Mouse (Mus musculus) erythroblast, embryonic 14.5 days (primary cell): ENCODE measurements around the gene Pigc. TPM values are rescaled to one million over a fixed set of nuclear protein-coding genes. Genes with fewer than 3 reads are reported as not detected.

Source experiments
- H3K27me3 ChIP-seq: 2 replicates; pipeline ENCODE4 v1.6.1; 2012; ENCODE audit warnings: inconsistent platforms; ENCODE audit not compliant: control insufficient read depth
- H3K36me3 ChIP-seq: 2 replicates; pipeline ENCODE4 v1.6.1; 2012; ENCODE audit warnings: mild to moderate bottlenecking, inconsistent platforms; ENCODE audit not compliant: control insufficient read depth
- H3K4me1 ChIP-seq: 2 replicates; pipeline ENCODE4 v1.6.1; 2012; ENCODE audit warnings: inconsistent platforms; ENCODE audit not compliant: control insufficient read depth
- H3K4me3 ChIP-seq: replicated peaks from 2 replicates; pipeline ENCODE3; 2012; ENCODE audit warnings: moderate library complexity, mild to moderate bottlenecking, inconsistent platforms
- H3K9me3 ChIP-seq: 2 replicates; pipeline ENCODE4 v1.6.1; 2012; ENCODE audit warnings: low read length, inconsistent platforms, mixed read lengths; ENCODE audit not compliant: control insufficient read depth
- GATA1 ChIP-seq: IDR thresholded peaks from 2 replicates; pipeline ENCODE4 v1.6.1; 2012; ENCODE audit warnings: low read length, inconsistent platforms, mixed read lengths
- TAL1 ChIP-seq: IDR thresholded peaks from 3 replicates; pipeline ENCODE4 v1.6.1; 2012; ENCODE audit warnings: low read length, inconsistent platforms, mixed read lengths
- polyA plus RNA-seq: library from polyadenylated mRNA; stranded (reverse); fragments of >175 nt; gene quantifications from 2 replicates; pipeline ENCODE4 v1.2.3, GENCODE M21; 2012

Gene Pigc
- polyA plus RNA-seq, 1 experiment: 0.21 TPM

DNA sequence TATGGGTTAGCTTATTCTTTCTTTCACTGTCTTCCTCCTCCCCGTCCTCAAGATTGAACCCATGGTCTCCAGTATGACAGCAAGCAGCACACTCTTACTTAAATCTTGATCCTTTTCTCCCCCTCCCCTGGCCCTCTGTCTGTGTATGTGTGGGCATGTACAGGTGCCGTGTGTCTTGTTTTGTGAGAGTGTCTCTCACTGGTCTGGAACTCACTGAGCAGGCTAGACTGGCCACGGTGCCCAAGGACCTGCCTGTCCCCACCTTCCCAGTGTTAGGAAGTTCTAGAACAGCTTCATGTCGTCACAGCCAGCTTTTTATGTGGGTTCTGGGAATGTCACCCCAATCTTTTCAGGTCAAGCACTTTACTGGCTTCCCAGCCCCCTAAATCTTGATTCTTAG is 36.7 kb upstream of the Pigc start:
- H3K27me3 ChIP-seq: no peaks in the 10 kb centered on the region
- H3K36me3 ChIP-seq: no peaks in the 10 kb centered on the region
- no peaks in the 10 kb centered on the region for H3K4me1 ChIP-seq
- H3K4me3 ChIP-seq: no peak overlapping the region
- H3K9me3 ChIP-seq: no peaks in the 10 kb centered on the region
- TF ChIP-seq GATA1 (no peak), TAL1 (no peak)

DNA sequence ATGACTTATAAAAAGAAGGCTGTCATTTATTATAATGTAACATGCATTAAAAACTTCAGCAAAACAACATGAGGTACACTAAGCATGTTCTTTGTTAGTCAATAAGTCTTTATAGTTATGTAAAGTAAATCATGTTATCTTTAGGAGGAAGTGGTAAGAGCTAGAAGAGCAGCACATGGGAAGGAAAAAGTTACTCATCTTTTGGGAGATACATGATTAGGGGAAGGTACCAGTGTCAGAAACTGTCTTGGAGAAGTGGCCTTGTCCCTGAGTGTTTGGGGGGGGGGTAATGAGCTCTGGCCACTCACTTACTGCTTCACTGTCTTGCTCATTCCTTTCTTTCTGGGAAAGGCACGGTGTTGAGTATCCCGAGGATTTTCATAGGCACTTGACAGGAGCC is 26.9 kb upstream of the Pigc start:
- Histone ChIP-seq H3K4me3 (no peak overlapping the region), H3K9me3 (no peaks in the 10 kb centered on the region), H3K27me3 (no peaks in the 10 kb centered on the region), H3K4me1 (no peaks in the 10 kb centered on the region), H3K36me3 (no peaks in the 10 kb centered on the region)
- no peak for TF ChIP-seq TAL1
- no peak for TF ChIP-seq GATA1

DNA sequence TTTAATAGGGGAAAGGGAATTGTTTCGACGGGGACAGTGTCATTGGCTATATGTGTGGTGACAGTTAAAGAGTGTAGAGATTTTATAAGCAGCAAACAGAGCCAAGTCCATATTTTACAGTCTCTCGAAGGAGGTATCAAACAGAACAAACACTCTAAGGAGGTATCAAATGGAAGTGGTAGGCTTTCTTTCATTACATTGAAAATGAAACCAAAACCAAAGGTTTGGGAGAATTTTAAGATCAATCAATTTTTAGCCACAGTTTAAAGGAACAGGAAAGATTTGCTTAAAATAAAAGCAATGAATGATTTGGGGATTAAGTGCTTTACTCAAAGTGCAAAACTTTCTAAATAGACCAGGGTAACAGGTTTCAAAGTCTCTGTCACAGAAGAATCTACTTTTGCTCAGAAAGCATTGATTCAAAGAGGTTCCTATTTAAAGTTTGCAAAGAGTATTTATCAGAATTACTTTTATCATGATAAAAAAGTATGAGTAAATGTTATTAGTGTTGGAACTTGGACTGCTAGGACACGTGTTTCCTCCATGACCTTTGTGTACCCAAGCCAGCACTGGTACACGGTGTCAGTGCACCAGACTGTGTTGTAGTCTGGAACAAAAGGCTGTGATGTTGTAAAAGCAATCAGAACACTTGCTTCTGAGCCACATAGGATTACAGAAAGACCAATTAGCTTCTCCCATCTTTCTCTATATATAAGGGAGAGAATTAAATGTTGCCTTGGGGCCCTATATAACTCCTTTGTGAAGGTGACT is 17.8 kb upstream of the Pigc start:
- H3K27me3 ChIP-seq: no peaks in the 10 kb centered on the region; the same call in 1 of the 2 replicates
- no peak for TF ChIP-seq GATA1
- TF ChIP-seq TAL1: no peak
- H3K9me3 ChIP-seq: no peaks in the 10 kb centered on the region
- H3K4me1 ChIP-seq: peaks cover 4% of the 10 kb centered on the region
- no peak overlapping the region for H3K4me3 ChIP-seq
- no peaks in the 10 kb centered on the region for H3K36me3 ChIP-seq

DNA sequence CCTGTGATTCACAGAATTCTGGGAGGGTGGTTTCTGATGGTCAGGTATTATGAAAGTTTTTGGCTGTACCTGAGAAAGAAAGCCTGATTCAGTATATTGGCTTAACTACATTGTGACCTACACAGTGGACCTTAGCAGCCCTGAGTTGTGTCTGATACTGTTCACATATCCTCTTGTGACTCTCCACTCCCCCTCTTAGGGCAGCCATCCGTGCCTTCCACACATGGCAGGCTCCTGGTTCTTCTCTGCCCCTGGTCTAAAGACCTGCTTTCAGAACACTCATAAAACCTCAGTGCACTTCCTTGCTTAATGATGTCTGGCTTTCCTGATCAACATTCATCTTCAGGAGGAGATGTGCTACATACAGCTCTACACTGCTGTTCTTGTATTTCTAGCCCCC is 16.4 kb upstream of the Pigc start:
- Histone ChIP-seq H3K4me3 (no peak overlapping the region), H3K27me3 (no peaks in the 10 kb centered on the region; the same call in 1 of the 2 replicates), H3K36me3 (no peaks in the 10 kb centered on the region), H3K9me3 (no peaks in the 10 kb centered on the region), H3K4me1 (peaks cover 4% of the 10 kb centered on the region)
- TF ChIP-seq GATA1: no peak

DNA sequence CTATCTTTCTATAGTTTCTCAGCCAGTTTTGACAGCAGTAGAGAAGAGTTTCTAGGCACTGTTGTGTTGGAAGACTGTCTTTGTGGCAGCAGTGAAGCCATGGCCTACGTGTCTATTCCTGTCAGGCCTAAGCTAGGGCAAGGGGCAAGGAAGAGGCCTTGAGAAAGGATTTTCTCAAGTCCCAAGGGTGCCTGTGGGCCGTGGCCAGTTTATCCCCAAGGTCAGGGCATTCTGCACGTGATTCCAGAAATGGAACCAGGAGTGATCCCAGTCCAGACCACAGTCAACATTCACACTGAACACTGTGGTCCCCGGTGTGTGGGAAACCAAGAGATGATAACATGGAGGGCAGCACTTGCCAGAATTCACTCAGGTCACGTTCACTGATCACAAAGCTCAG is 13.1 kb upstream of the Pigc start:
- Histone ChIP-seq H3K4me3 (no peak overlapping the region), H3K9me3 (no peaks in the 10 kb centered on the region), H3K36me3 (no peaks in the 10 kb centered on the region), H3K4me1 (peaks cover 4% of the 10 kb centered on the region), H3K27me3 (no peaks in the 10 kb centered on the region)
- TF ChIP-seq TAL1: no peak
- no peak for TF ChIP-seq GATA1

DNA sequence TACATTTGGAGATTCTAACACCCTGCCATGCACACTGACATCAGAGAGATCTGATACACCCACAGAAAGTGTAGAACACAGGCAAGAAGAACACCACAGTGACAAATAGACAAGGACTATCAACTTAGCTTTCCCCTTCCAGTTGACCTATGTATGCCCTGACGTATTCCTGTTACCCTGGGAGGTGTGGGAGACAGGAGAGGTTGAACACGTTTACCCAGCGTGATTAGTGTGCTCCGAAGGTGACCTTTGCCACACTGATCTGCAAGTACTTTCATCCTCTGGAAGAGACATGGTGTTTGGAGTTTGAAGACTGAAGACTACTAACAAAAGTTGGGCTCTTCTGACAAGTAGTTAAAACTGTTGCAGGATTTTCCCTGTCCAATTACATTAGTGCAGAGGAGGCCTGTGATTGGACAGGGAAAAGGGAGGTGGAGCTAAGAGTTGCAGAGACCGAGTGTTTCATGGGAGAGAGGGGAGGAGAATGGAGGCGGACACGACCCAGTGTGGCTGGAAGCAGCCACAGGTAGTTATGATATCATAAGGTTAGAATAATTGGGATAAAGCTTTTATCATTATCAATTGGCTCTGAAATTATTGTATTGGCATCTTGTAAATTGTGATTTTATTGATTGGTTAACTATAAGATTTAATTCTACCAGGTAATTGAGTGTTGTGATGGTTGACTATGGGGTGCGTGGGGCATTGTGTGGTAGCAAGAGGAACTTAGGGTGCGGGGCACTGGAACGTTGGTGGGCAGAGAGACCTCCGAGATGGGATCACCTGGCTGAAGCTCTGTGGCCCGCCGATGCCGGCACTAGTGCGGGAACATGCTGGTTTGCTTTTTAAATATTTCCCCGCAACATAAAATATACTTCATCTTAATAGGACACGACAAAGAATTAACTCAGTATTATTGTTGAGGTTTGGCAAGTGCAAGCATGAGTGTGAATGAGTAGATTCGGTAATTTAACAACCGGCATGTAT is 10.7 kb upstream of the Pigc start:
- Histone ChIP-seq H3K4me3 (no peak overlapping the region), H3K36me3 (no peaks in the 10 kb centered on the region), H3K27me3 (no peaks in the 10 kb centered on the region), H3K4me1 (peaks cover 4% of the 10 kb centered on the region), H3K9me3 (no peaks in the 10 kb centered on the region)
- no peak for TF ChIP-seq TAL1
- TF ChIP-seq GATA1: no peak

DNA sequence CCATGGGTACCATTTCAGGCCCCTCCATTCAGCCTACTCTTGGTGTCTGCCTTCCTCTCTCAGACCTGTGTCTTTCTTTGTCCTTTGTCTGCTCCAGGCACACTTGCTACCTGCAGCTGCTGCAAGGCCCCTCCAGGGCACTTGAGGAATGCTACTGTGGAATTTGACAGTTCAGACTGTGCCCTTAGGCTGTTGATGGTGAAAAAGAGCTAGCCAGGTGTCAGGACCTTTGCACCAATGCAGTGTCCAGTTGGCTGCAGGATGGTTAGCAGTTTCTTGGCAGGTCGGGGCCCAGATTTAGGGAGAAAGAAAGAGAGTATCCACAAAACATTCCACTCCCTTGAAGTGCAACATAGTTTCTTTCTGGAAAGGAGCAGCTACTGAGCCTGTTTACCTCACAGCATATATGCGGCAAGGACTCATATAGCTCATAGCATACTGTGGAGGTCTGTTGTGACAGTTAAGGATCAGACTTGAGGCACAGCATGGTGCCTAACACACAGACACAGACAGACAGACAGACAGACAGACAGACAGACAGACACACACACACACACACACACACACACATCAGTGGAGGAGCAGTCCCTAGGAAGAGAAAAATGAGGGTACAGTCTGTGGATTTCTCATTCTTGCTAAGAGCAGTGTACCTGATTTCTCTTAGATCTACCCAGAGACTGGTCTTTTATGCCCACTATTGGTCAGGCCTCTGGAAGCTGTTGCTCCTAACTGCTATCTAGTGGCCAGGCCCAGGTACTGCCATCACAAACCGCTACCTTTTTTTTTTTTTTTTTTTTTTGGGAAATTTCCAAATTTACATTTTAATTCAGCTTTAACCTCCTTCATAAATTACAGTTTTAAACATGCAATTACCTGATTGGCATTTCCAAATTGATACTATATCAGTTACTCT is 6.3 kb upstream of the Pigc start:
- no peaks in the 10 kb centered on the region for H3K36me3 ChIP-seq
- H3K27me3 ChIP-seq: peaks cover 26% of the 10 kb centered on the region
- H3K9me3 ChIP-seq: no peaks in the 10 kb centered on the region
- peaks cover 2% of the 10 kb centered on the region; the same call in 1 of the 2 replicates for H3K4me1 ChIP-seq
- TF ChIP-seq GATA1 (no peak), TAL1 (no peak)
- H3K4me3 ChIP-seq: no peak overlapping the region

DNA sequence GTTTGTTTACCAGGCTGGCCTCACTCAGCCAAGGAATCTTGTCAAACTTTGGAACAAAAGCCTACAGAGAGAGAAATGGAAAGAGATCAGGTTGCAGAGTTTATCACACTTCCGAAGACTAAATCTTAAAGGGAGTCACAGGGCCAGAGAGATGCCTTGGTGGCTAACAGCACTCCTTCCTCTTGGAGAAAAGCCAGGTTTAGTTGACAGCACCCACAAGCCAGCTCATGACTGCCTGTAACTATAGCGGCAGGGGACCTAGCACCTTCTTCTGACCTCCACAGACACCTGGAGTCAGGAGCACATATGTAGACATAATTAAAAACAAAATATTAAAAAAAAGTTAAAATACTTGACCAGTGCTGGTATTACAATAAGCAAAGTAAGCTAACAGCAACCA is 1.1 kb upstream of the Pigc start:
- Histone ChIP-seq H3K4me3 (no peak overlapping the region), H3K9me3 (no peaks in the 10 kb centered on the region), H3K27me3 (peaks cover 26% of the 10 kb centered on the region), H3K4me1 (peaks cover 23% of the 10 kb centered on the region), H3K36me3 (peaks cover 8% of the 10 kb centered on the region)
- no peak for TF ChIP-seq GATA1
- TF ChIP-seq TAL1: no peak
